Mouse (Mus musculus): Measurements from ENCODE around the gene Ifrd2. TPM values are rescaled to one million over a fixed set of nuclear protein-coding genes. Genes with fewer than 3 reads are reported as not detected.

The Ifrd2 gene
- polyA plus RNA-seq, 1 experiment from 2014 or later = 44.6 TPM

GRCm38 (mm10) chr9:107578587-107578986, 8.9 kb upstream of the Ifrd2 start, which contains the start of gene Naa80:
Naa80 (plus strand) TSS chr9:107578887.
- ATAC-seq (ENCODE audit: insufficient number of reproducible peaks, insufficient read depth, low FRiP score, low read depth) = no peak
- no peak within 1 kb of the TSS; the same call in 1 of the 2 replicates for H3K9ac ChIP-seq (ENCODE audit: low read length)
- H3K9me3 ChIP-seq (ENCODE audit: control insufficient read depth, low read length) = no peaks in the 10 kb centered on the region
- H3K36me3 ChIP-seq (ENCODE audit: control insufficient read depth, insufficient read depth, low read length) = peaks cover 21% of the 10 kb centered on the region
- 0 out of 2 replicates have a peak within 1 kb of the TSS, but pooled peaks have one; percentile 61 for H3K4me2 ChIP-seq (ENCODE audit: low read length)
- peaks cover 17 to 29% of the 10 kb centered on the region in 2 experiments for H3K4me1 ChIP-seq (ENCODE audit: control insufficient read depth in 2 of 2, insufficient read depth in 2 of 2, low read length in 2 of 2)
- H3K27ac ChIP-seq (replicated peaks in 1 of 2; ENCODE audit: control insufficient read depth in 1 of 2, insufficient read depth in 1 of 2, low read depth in 2 of 2, low read length in 2 of 2) = peak within 1 kb of the TSS in 1 of 2 experiments; percentile 94; a peak in 1 of 4 replicates
- WGBS = 74% methylated on average over 3 of the region's 3 CpGs
- H3K27me3 ChIP-seq (ENCODE audit: control insufficient read depth, insufficient read depth, low read length) = no peaks in the 10 kb centered on the region
- H3K4me3 ChIP-seq (ENCODE audit: control insufficient read depth in 1 of 2, insufficient read depth in 1 of 2, low read depth in 1 of 2, low read length in 2 of 2) = no peak within 1 kb of the TSS

GRCm38 (mm10) chr9:107579023-107579900, 8.2 kb upstream of the Ifrd2 start:
- no peaks in the 10 kb centered on the region for H3K27me3 ChIP-seq (ENCODE audit: control insufficient read depth, insufficient read depth, low read length)
- 90% methylated on average over 14 of the region's 14 CpGs for WGBS
- peaks cover 17 to 29% of the 10 kb centered on the region in 2 experiments for H3K4me1 ChIP-seq (ENCODE audit: control insufficient read depth in 2 of 2, insufficient read depth in 2 of 2, low read length in 2 of 2)
- no peak overlapping the region for H3K4me2 ChIP-seq (ENCODE audit: low read length)
- H3K36me3 ChIP-seq (ENCODE audit: control insufficient read depth, insufficient read depth, low read length) = peaks cover 24% of the 10 kb centered on the region
- no peak overlapping the region for H3K4me3 ChIP-seq (ENCODE audit: control insufficient read depth in 1 of 2, insufficient read depth in 1 of 2, low read depth in 1 of 2, low read length in 2 of 2)
- no peak for ATAC-seq (ENCODE audit: insufficient number of reproducible peaks, insufficient read depth, low FRiP score, low read depth)
- H3K9me3 ChIP-seq (ENCODE audit: control insufficient read depth, low read length) = no peaks in the 10 kb centered on the region
- no peak overlapping the region; the same call in 1 of the 2 replicates for H3K9ac ChIP-seq (ENCODE audit: low read length)
- H3K27ac ChIP-seq (replicated peaks in 1 of 2; ENCODE audit: control insufficient read depth in 1 of 2, insufficient read depth in 1 of 2, low read depth in 2 of 2, low read length in 2 of 2) = peak overlapping the region in 1 of 2 experiments; percentile 94; a peak in 1 of 4 replicates

DNA sequence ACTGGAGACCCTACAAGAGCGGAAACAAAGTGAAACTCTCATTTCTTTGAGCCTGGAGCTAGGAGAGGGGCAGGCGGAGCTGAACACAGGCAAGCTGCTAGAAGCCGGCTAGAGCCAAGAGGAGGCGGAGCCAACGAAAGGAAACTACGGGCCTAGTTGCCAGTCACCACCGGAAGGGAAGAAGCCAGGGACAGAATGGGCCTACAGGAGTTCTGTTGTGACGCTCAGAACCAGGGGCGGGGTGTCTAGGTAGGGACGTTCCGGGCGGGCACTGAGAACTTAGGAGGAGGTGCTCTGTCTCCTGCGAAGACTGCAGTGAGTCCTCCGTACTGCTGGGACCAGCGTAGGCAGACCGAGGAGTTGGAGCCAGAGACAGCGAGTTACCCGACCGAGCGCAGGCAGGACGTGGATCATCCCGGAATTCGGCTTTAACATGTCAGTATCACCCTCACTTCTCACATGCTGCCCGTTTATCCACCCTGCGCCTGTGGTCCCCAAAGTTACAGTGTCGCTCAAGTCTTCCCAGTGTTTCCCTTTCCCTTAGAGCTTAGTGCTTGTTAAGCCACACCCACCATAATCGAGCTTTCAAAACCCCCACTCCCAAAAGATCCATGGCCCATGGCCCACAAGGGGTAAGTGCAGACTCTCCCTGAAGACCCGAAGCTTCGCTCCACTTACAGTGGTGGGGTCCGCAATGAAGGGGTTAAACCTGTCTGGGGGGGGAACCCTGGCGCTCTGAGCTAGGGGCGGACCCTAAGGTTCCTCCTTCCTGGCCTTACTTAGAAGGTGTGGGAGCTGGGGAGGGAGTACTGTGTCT, 6.7 kb upstream of the Ifrd2 start, which contains the start of gene Hyal3:
Gene Hyal3 (plus strand): TSS at position 318 of the 817 bp plus-strand sequence.
- Histone ChIP-seq H3K9ac (ENCODE audit: low read length) (peak within 1 kb of the TSS; percentile 81), H3K27me3 (ENCODE audit: control insufficient read depth, insufficient read depth, low read length) (no peaks in the 10 kb centered on the region), H3K4me1 (ENCODE audit: control insufficient read depth in 2 of 2, insufficient read depth in 2 of 2, low read length in 2 of 2) (peaks cover 17 to 29% of the 10 kb centered on the region in 2 experiments), H3K9me3 (ENCODE audit: control insufficient read depth, low read length) (no peaks in the 10 kb centered on the region), H3K4me2 (ENCODE audit: low read length) (peak within 1 kb of the TSS; percentile 87), H3K27ac (replicated peaks in 1 of 2; ENCODE audit: control insufficient read depth in 1 of 2, insufficient read depth in 1 of 2, low read depth in 2 of 2, low read length in 2 of 2) (peak within 1 kb of the TSS; percentile 88 to 94), H3K4me3 (ENCODE audit: control insufficient read depth in 1 of 2, insufficient read depth in 1 of 2, low read depth in 1 of 2, low read length in 2 of 2) (peak within 1 kb of the TSS; percentile 53 to 55), H3K36me3 (ENCODE audit: control insufficient read depth, insufficient read depth, low read length) (peaks cover 18% of the 10 kb centered on the region)
- WGBS = under 1% methylated on average over 32 of the region's 32 CpGs
- ATAC-seq (ENCODE audit: insufficient number of reproducible peaks, insufficient read depth, low FRiP score, low read depth) = peak; percentile 38

- H3K27ac ChIP-seq (replicated peaks in 1 of 2; ENCODE audit: control insufficient read depth in 1 of 2, insufficient read depth in 1 of 2, low read depth in 2 of 2, low read length in 2 of 2) = peak overlapping the region; percentile 88 to 94; a peak in 3 of 4 replicates
- peaks cover 11 to 24% of the 10 kb centered on the region in 2 experiments for H3K4me1 ChIP-seq (ENCODE audit: control insufficient read depth in 2 of 2, insufficient read depth in 2 of 2, low read length in 2 of 2)
- peak overlapping the region; percentile 81 for H3K9ac ChIP-seq (ENCODE audit: low read length)
- peak overlapping the region; percentile 87 for H3K4me2 ChIP-seq (ENCODE audit: low read length)
- ATAC-seq (ENCODE audit: insufficient number of reproducible peaks, insufficient read depth, low FRiP score, low read depth) = no peak
- 68% methylated on average over 4 of the region's 4 CpGs for WGBS
- no peaks in the 10 kb centered on the region for H3K27me3 ChIP-seq (ENCODE audit: control insufficient read depth, insufficient read depth, low read length)
- peak overlapping the region; percentile 53 to 55; a peak in 3 of 4 replicates for H3K4me3 ChIP-seq (ENCODE audit: control insufficient read depth in 1 of 2, insufficient read depth in 1 of 2, low read depth in 1 of 2, low read length in 2 of 2)
- no peaks in the 10 kb centered on the region for H3K9me3 ChIP-seq (ENCODE audit: control insufficient read depth, low read length)
- H3K36me3 ChIP-seq (ENCODE audit: control insufficient read depth, insufficient read depth, low read length) = peaks cover 18% of the 10 kb centered on the region
These were observed 5.9 kb upstream of the Ifrd2 start for GRCm38 (mm10) chr9:107581584-107581983.

- H3K27ac ChIP-seq (replicated peaks in 1 of 2; ENCODE audit: control insufficient read depth in 1 of 2, insufficient read depth in 1 of 2, low read depth in 2 of 2, low read length in 2 of 2) = no peak overlapping the region
- no peak overlapping the region for H3K9ac ChIP-seq (ENCODE audit: low read length)
- H3K4me1 ChIP-seq (ENCODE audit: control insufficient read depth in 2 of 2, insufficient read depth in 2 of 2, low read length in 2 of 2) = peaks cover 6 to 16% of the 10 kb centered on the region in 2 experiments; a peak in 3 of 4 replicates
- H3K36me3 ChIP-seq (ENCODE audit: control insufficient read depth, insufficient read depth, low read length) = peaks cover 18% of the 10 kb centered on the region
- 88% methylated on average over 7 of the region's 7 CpGs for WGBS
- H3K9me3 ChIP-seq (ENCODE audit: control insufficient read depth, low read length) = no peaks in the 10 kb centered on the region
- H3K4me3 ChIP-seq (ENCODE audit: control insufficient read depth in 1 of 2, insufficient read depth in 1 of 2, low read depth in 1 of 2, low read length in 2 of 2) = no peak overlapping the region
- no peak for ATAC-seq (ENCODE audit: insufficient number of reproducible peaks, insufficient read depth, low FRiP score, low read depth)
- no peak overlapping the region for H3K4me2 ChIP-seq (ENCODE audit: low read length)
- no peaks in the 10 kb centered on the region for H3K27me3 ChIP-seq (ENCODE audit: control insufficient read depth, insufficient read depth, low read length)
These were observed 4.9 kb upstream of the Ifrd2 start for GRCm38 (mm10) chr9:107582509-107583062.

- 88% methylated on average over 14 of the region's 14 CpGs for WGBS
- no peak for ATAC-seq (ENCODE audit: insufficient number of reproducible peaks, insufficient read depth, low FRiP score, low read depth)
- Histone ChIP-seq H3K9me3 (ENCODE audit: control insufficient read depth, low read length) (no peaks in the 10 kb centered on the region), H3K27ac (replicated peaks in 1 of 2; ENCODE audit: control insufficient read depth in 1 of 2, insufficient read depth in 1 of 2, low read depth in 2 of 2, low read length in 2 of 2) (no peak overlapping the region), H3K4me3 (ENCODE audit: control insufficient read depth in 1 of 2, insufficient read depth in 1 of 2, low read depth in 1 of 2, low read length in 2 of 2) (no peak overlapping the region), H3K4me2 (ENCODE audit: low read length) (no peak overlapping the region), H3K9ac (ENCODE audit: low read length) (no peak overlapping the region), H3K27me3 (ENCODE audit: control insufficient read depth, insufficient read depth, low read length) (no peaks in the 10 kb centered on the region), H3K36me3 (ENCODE audit: control insufficient read depth, insufficient read depth, low read length) (peaks cover 18% of the 10 kb centered on the region), H3K4me1 (ENCODE audit: control insufficient read depth in 2 of 2, insufficient read depth in 2 of 2, low read length in 2 of 2) (peaks cover 6 to 19% of the 10 kb centered on the region in 2 experiments; a peak in 3 of 4 replicates)
These were observed 4.3 kb upstream of the Ifrd2 start for GRCm38 (mm10) chr9:107583174-107583573.

DNA sequence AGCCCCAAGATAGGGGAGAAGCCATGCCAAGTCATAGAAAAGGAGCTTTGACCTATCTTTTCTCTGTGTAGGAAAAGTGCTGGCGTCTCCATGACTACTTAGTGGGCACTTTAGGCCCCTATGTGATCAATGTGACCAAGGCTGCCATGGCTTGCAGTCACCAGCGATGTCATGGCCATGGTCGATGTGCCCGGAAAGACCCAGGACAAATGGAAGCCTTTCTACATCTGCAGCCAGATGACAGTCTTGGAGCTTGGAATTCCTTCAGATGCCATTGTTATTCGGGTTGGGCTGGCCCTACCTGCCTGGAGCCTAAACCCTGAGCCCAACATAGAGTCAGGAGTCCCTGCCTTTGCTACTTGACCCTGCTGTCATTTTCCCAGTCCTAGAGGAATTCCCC, 938 bp upstream of the Ifrd2 start:
- H3K4me2 ChIP-seq (ENCODE audit: low read length) = no peak overlapping the region
- ATAC-seq (ENCODE audit: insufficient number of reproducible peaks, insufficient read depth, low FRiP score, low read depth) = no peak

More for the DNA sequence above, 938 bp upstream of the Ifrd2 start:
- Histone ChIP-seq H3K9me3 (ENCODE audit: control insufficient read depth, low read length) (no peaks in the 10 kb centered on the region), H3K36me3 (ENCODE audit: control insufficient read depth, insufficient read depth, low read length) (peaks cover 39% of the 10 kb centered on the region), H3K27me3 (ENCODE audit: control insufficient read depth, insufficient read depth, low read length) (no peaks in the 10 kb centered on the region), H3K4me3 (ENCODE audit: control insufficient read depth in 1 of 2, insufficient read depth in 1 of 2, low read depth in 1 of 2, low read length in 2 of 2) (no peak overlapping the region), H3K9ac (ENCODE audit: low read length) (no peak overlapping the region), H3K4me1 (ENCODE audit: control insufficient read depth in 2 of 2, insufficient read depth in 2 of 2, low read length in 2 of 2) (peaks cover 25 to 35% of the 10 kb centered on the region in 2 experiments), H3K27ac (replicated peaks in 1 of 2; ENCODE audit: control insufficient read depth in 1 of 2, insufficient read depth in 1 of 2, low read depth in 2 of 2, low read length in 2 of 2) (no peak overlapping the region)
- WGBS = 84% methylated on average over 5 of the region's 5 CpGs

All from heart, embryonic 14.5 days (tissue).